Mouse (Mus musculus) brain, embryonic 14.5 days (tissue): ENCODE results near the gene Cnih2. TPM values are rescaled to one million over a fixed set of nuclear protein-coding genes. Genes with fewer than 3 reads are reported as not detected.

ENCODE experiments used
- DNase-seq: peaks from one replicate; pipeline ENCODE4 v3.0.0-alpha.2; 2011; ENCODE audit warnings: low read depth
- CTCF ChIP-seq: fragments of 200-500 bp; IDR thresholded peaks from 2 replicates; pipeline ENCODE4 v1.5.1; 2012; ENCODE audit warnings: inconsistent platforms, mild to moderate bottlenecking, moderate library complexity, borderline replicate concordance; ENCODE audit not compliant: insufficient read depth, insufficient read length; ENCODE audit errors: extremely low read depth
- POLR2A ChIP-seq: fragments of 200-500 bp; IDR thresholded peaks from 2 replicates; pipeline ENCODE4 v1.6.1; 2012; ENCODE audit warnings: mild to moderate bottlenecking, inconsistent platforms, borderline replicate concordance; ENCODE audit not compliant: poor library complexity, insufficient read depth, insufficient read length, severe bottlenecking; ENCODE audit errors: extremely low read depth
- polyA plus RNA-seq: library from polyadenylated mRNA; depleted of rRNA; stranded (reverse); fragments of >200 nt; gene quantifications from 2 replicates; pipeline ENCODE4 v1.2.3, GENCODE M21; 2012; rRNA removed

The Cnih2 gene
- polyA plus RNA-seq, 1 experiment, result 467 TPM

DNA sequence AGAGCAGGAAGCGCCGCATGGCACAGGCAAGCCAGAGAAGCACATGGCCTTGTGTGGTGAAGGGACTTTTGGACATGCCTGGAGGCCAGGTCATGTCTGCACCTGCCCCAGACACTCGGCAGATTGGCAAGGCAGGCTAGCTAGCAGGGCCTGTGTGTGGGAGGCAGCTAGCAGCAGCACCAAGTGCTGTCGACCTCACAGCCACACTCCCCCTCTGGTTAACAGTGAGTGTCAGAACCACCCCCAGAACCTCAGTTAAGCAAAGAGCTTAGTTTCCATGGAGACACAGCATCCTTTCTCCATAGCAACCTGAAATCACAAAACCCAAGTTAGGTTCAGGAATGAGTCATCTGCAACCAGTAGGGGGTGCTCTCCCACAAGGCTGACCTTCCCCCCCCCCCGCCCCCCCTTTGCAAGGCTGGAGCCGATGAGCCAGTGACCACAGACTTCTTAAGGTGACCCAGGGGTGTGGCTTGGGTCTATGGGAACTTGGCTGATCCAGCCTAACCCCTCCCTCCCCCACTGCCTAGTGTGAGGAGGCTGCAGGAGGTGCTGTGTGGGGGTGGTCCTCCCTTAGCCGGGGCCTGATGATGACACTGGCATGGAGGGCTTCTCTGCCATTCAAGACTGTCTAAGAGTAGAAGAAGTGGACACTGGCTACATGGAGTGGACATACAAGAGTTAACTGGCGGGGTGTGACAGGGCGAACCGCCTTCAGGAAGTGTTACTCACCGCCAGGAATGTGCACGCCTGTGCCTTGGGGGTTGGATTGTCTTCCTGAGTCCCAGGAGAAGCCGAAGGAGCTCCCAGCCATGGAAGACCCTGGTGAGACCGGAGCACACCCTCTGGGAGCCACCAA, 48.0 kb downstream of the Cnih2 start, which contains the start of gene Rin1:
TSS of gene Rin1 (plus strand) at position 435 of the 859 bp plus-strand sequence.
- TF ChIP-seq CTCF (peak; percentile 38; the same call in 1 of the 2 replicates), POLR2A (no peak)
- peak; percentile 74 for DNase-seq

DNA sequence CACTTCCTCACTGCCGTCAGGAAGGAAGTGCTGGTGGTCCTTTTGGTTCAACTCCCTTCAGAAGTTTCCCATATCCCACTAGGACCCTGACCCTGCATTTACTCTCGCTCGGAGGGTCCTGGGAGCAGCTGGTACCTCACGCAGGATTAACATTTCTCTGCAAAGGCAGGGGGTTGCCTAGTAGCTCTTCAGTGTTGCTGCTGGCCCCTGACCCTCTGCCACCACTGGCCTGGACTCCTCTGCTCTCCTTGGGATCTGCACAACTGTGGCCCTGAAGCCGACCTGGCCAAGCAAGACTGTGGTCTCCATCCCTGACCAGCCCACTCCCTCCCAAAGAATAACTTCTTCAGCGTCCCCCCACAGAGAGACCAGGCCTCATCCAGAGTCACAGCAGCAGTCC, 49.0 kb downstream of the Cnih2 start:
- DNase-seq, result no peak
- no peak for TF ChIP-seq POLR2A
- no peak for TF ChIP-seq CTCF

DNA sequence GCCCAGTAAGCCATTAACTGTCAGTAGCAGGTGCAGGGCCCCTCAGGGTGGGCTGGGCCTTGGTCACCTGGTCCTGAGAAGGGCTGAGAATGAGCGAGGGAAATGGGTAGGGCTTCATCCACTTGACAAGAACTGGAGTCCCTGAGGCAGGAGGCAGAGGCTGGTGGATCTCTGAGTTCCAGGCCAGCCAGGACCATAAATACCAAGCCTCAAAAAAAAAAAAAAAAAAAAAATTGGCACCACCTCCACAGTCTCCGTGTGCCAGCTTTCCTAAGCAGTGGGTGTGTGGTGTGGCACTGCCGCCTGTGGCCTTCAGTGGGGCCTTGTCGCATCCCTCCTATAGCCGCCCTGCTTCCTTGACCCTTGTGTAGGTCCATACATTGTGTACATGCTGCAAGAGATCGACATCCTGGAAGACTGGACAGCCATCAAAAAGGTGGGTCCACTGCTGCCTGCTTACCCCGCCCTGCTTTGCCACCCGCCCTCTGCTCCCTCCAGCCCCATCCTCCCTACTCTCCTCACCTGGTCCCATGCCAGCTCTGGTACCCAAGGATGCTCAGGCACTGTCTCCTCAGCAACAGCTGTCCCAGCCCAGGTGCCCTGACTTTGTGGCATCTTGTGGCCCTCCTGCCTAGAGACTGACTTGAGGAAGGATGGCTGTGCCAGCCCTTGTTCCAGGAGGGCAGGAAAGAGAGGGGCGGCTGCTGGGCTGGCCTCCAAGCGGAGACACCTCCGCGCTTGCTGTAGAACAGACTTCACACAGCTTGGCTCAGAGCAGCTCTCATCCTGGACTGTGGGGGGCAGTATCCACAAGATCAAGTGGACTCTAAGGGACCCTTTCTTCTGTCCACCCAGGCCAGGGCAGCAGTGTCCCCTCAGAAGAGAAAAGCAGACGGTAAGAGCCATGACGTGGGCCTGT, 49.9 kb downstream of the Cnih2 start:
- DNase-seq, result no peak
- TF ChIP-seq CTCF (no peak), POLR2A (no peak)

DNA sequence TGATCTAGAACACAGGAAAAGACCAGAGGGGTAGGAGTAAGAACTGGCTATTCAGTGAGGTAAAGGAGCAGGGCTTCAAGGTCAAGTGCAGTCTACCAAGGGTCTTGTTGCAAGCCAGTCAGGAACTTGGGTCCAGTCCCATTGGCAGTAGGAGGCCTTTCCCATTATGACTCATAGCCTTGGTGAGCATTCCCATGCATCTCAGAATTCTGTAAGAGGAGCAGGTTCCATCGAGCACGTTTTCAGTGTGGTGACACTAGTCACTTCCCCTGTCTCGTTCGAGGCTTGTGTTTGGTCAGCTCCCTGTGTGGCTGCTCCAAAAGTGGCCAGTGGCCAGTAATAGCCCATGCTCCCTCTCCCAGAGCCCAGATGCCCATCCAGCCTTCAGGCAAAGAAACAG, 52.8 kb downstream of the Cnih2 start:
- no peak for DNase-seq
- TF ChIP-seq POLR2A (no peak), CTCF (no peak)

Other genes starting within 250 kb of the Cnih2 start
- 73.6 and 85.2 TPM in 2 replicates for gene Ctsf, start 243.4 kb downstream of the Cnih2 start, polyA plus RNA-seq
- gene Actn3, start 220.6 kb downstream of the Cnih2 start, polyA plus RNA-seq, result 0.95 and 1.7 TPM in 2 replicates
- gene Zdhhc24, start 219.9 kb downstream of the Cnih2 start, polyA plus RNA-seq, result 32.0 and 48.4 TPM in 2 replicates
- 18.5 and 27.6 TPM in 2 replicates for gene Bbs1, start 191.9 kb downstream of the Cnih2 start, polyA plus RNA-seq
- 111 and 122 TPM in 2 replicates for gene Dpp3, start 170.2 kb downstream of the Cnih2 start, polyA plus RNA-seq
- gene Peli3, start 155.4 kb downstream of the Cnih2 start, polyA plus RNA-seq, result 10.3 and 14.2 TPM in 2 replicates
- gene Mrpl11, start 136.4 kb downstream of the Cnih2 start, polyA plus RNA-seq, result 70.0 and 81.9 TPM in 2 replicates
- gene Npas4, start 108.2 kb downstream of the Cnih2 start, polyA plus RNA-seq, result 4.1 and 7.8 TPM in 2 replicates
- 31.1 and 34.9 TPM in 2 replicates for gene Slc29a2, start 74.7 kb downstream of the Cnih2 start, polyA plus RNA-seq
- gene B4gat1, start 59.7 kb downstream of the Cnih2 start, polyA plus RNA-seq, result 46.8 and 49.8 TPM in 2 replicates
- 1.9 and 2.8 TPM in 2 replicates for gene AC124502.3, start 59.6 kb downstream of the Cnih2 start, polyA plus RNA-seq
- gene Brms1, start 57.2 kb downstream of the Cnih2 start, polyA plus RNA-seq, result 32.9 and 39.8 TPM in 2 replicates
- gene Rin1, start 48.0 kb downstream of the Cnih2 start, polyA plus RNA-seq, result 4.0 and 4.3 TPM in 2 replicates
- gene Cd248, start 30.4 kb downstream of the Cnih2 start, polyA plus RNA-seq, result 15.5 and 24.7 TPM in 2 replicates
- gene Tmem151a, start 13.0 kb downstream of the Cnih2 start, polyA plus RNA-seq, result 6.8 and 10.7 TPM in 2 replicates
- 62.8 and 63.2 TPM in 2 replicates for gene Yif1a, start 10.0 kb downstream of the Cnih2 start, polyA plus RNA-seq
- gene Rab1b, start 8.6 kb upstream of the Cnih2 start, polyA plus RNA-seq, result 195 and 205 TPM in 2 replicates
- 117 and 134 TPM in 2 replicates for gene Klc2, start 20.0 kb upstream of the Cnih2 start, polyA plus RNA-seq
- gene Pacs1, start 174.6 kb upstream of the Cnih2 start, polyA plus RNA-seq, result 50.2 and 71.6 TPM in 2 replicates
- 178 and 192 TPM in 2 replicates for gene Sf3b2, start 196.9 kb upstream of the Cnih2 start, polyA plus RNA-seq
- gene Gal3st3, start 199.8 kb upstream of the Cnih2 start, polyA plus RNA-seq, result 45.5 and 55.4 TPM in 2 replicates
- not detected in 2 replicates for gene Catsper1, start 237.2 kb upstream of the Cnih2 start, polyA plus RNA-seq